Mouse (Mus musculus) liver, embryonic 14.5 days (tissue): ENCODE data around the gene Nfe2l2. TPM values are rescaled to one million over a fixed set of nuclear protein-coding genes. Genes with fewer than 3 reads are reported as not detected.

ENCODE experiments used
- ATAC-seq: fragments of 200-750 bp; cut with Nextera tagmentation; 2 replicates; pipeline ENCODE4 v1.8.0; 2017; ENCODE audit warnings: moderate number of reproducible peaks, mild to moderate bottlenecking, moderate library complexity; ENCODE audit not compliant: insufficient read depth
- DNase-seq, 3 experiments: peaks; one replicate each; pipeline ENCODE4 v3.0.0-alpha.2; 2012 to 2013; ENCODE audit warnings: low read depth in 3 of 3, low spot score in 3 of 3
- H3K27ac ChIP-seq: fragments of 300-500 bp; sonication (generic); 2 replicates; pipeline ENCODE4 v1.5.1; 2014; ENCODE audit warnings: moderate library complexity, mild to moderate bottlenecking, control low read depth, inconsistent platforms
- H3K27me3 ChIP-seq: fragments of 300-500 bp; sonication (generic); 2 replicates; pipeline ENCODE4 v1.6.1; 2014; ENCODE audit warnings: mild to moderate bottlenecking, low read length, moderate library complexity; ENCODE audit not compliant: control insufficient read depth, insufficient read depth
- H3K36me3 ChIP-seq: fragments of 300-500 bp; sonication (generic); replicated peaks from 2 replicates; pipeline ENCODE4 v1.6.1; 2014; ENCODE audit warnings: low read depth; ENCODE audit not compliant: control insufficient read depth, insufficient read depth
- H3K4me1 ChIP-seq, 2 experiments: fragments of 200-500 bp in 1 of 2; fragments of 300-500 bp in 1 of 2; sonication (generic) in 1 of 2; replicated peaks; 2 replicates each; pipeline ENCODE4 v1.6.1; 2012 to 2014; ENCODE audit warnings: antibody characterized with exemption in 1 of 2, inconsistent platforms in 1 of 2, low read length in 1 of 2; ENCODE audit not compliant: control insufficient read depth in 2 of 2, insufficient read depth in 2 of 2
- H3K4me2 ChIP-seq: fragments of 300-500 bp; sonication (generic); 2 replicates; pipeline ENCODE4 v1.6.1; 2014; ENCODE audit warnings: low read depth, mild to moderate bottlenecking, control low read depth, moderate library complexity
- H3K4me3 ChIP-seq, 2 experiments: fragments of 200-500 bp in 1 of 2; fragments of 300-500 bp in 1 of 2; sonication (generic) in 1 of 2; 2 replicates each; pipeline ENCODE4 v1.5.1; 2012 to 2014; ENCODE audit warnings: low read depth in 2 of 2, low read length in 2 of 2, mild to moderate bottlenecking in 2 of 2, control low read depth in 1 of 2, inconsistent platforms in 1 of 2, moderate library complexity in 1 of 2; ENCODE audit not compliant: insufficient read depth in 1 of 2
- H3K9ac ChIP-seq: fragments of 300-500 bp; sonication (generic); replicated peaks from 2 replicates; pipeline ENCODE4 v1.6.1; 2014; ENCODE audit warnings: mild to moderate bottlenecking, control low read depth, moderate library complexity
- H3K9me3 ChIP-seq: fragments of 300-500 bp; sonication (generic); 2 replicates; pipeline ENCODE4 v1.6.1; 2016; ENCODE audit warnings: low read length, mixed read lengths; ENCODE audit not compliant: control insufficient read depth
- CTCF ChIP-seq: IDR thresholded peaks from 2 replicates; pipeline ENCODE4 v1.5.1; 2016; ENCODE audit warnings: antibody characterized with exemption, low read depth, control low read depth
- EP300 ChIP-seq: IDR thresholded peaks from 2 replicates; pipeline ENCODE4 v1.6.1; 2016; ENCODE audit warnings: antibody characterized with exemption, low read depth
- WGBS: fragments of 180-500 bp; shearing (Covaris S2); extraction: QIAGEN DNeasy Blood & Tissue Kit; methylation state at CpG from one replicate; pipeline ENCODE4 v1.1.7; 2014; ENCODE audit not compliant: insufficient replicate concordance; 5-methylcytosine and 5-hydroxymethylcytosine counted together
- polyA plus RNA-seq, 2 experiments: library from polyadenylated mRNA; depleted of rRNA in 1 of 2; stranded (reverse) in 1 of 2; unstranded in 1 of 2; fragments of >200 nt; fragmentation: Nextera tagmentation in 1 of 2; extraction: Ambion mirVana in 1 of 2; gene quantifications; 2 replicates each; pipeline versions ENCODE4 v1.2.1 to v1.2.3; 2012 to 2014

Nfe2l2 gene
- polyA plus RNA-seq, 2 experiments: 30.4 to 40.0 TPM

- no peak overlapping the region for H3K9ac ChIP-seq
- H3K36me3 ChIP-seq: peaks cover 22% of the 10 kb centered on the region
- WGBS: 81% methylated on average over 6 of the region's 6 CpGs
- H3K9me3 ChIP-seq: no peaks in the 10 kb centered on the region
- no peak for ATAC-seq
- H3K4me1 ChIP-seq: peaks cover 12 to 29% of the 10 kb centered on the region in 2 experiments
- H3K4me2 ChIP-seq: no peak overlapping the region
- H3K27me3 ChIP-seq: no peaks in the 10 kb centered on the region
- H3K4me3 ChIP-seq: no peak overlapping the region
- no peak overlapping the region for H3K27ac ChIP-seq
- no peak for TF ChIP-seq EP300
- TF ChIP-seq CTCF: no peak
- DNase-seq: no peak
Observed at GRCm38 (mm10) chr2:75692369-75692768, 12.1 kb downstream of the Nfe2l2 start.

GRCm38 (mm10) chr2:75691316-75691715, 13.1 kb downstream of the Nfe2l2 start:
- no peak for TF ChIP-seq CTCF
- no peak for TF ChIP-seq EP300
- no peaks in the 10 kb centered on the region for H3K9me3 ChIP-seq
- no peak overlapping the region for H3K27ac ChIP-seq
- H3K4me1 ChIP-seq: peaks cover 7 to 28% of the 10 kb centered on the region in 2 experiments
- H3K36me3 ChIP-seq: peaks cover 22% of the 10 kb centered on the region
- DNase-seq (no peak), ATAC-seq (no peak)
- no peak overlapping the region for H3K4me2 ChIP-seq
- WGBS: 84% methylated on average over 8 of the region's 8 CpGs
- no peak overlapping the region for H3K9ac ChIP-seq
- no peaks in the 10 kb centered on the region for H3K27me3 ChIP-seq
- H3K4me3 ChIP-seq: no peak overlapping the region

GRCm38 (mm10) chr2:75690656-75691055, 13.8 kb downstream of the Nfe2l2 start:
- Histone ChIP-seq H3K9me3 (no peaks in the 10 kb centered on the region), H3K27ac (no peak overlapping the region), H3K4me3 (no peak overlapping the region), H3K36me3 (peaks cover 20% of the 10 kb centered on the region), H3K4me1 (peaks cover under 1 to 27% of the 10 kb centered on the region in 2 experiments; a peak in 3 of 4 replicates), H3K27me3 (no peaks in the 10 kb centered on the region), H3K9ac (no peak overlapping the region), H3K4me2 (no peak overlapping the region)
- TF ChIP-seq EP300 (no peak), CTCF (no peak)
- ATAC-seq (no peak), DNase-seq (no peak)
- 71% methylated on average over 4 of the region's 4 CpGs for WGBS

- ATAC-seq (no peak), DNase-seq (no peak)
- no peaks in the 10 kb centered on the region for H3K27me3 ChIP-seq
- 85% methylated on average over 10 of the region's 10 CpGs for WGBS
- peaks cover 19% of the 10 kb centered on the region; the same call in 1 of the 2 replicates for H3K36me3 ChIP-seq
- no peaks in the 10 kb centered on the region for H3K9me3 ChIP-seq
- no peak overlapping the region for H3K4me2 ChIP-seq
- H3K4me3 ChIP-seq: no peak overlapping the region
- no peak overlapping the region for H3K9ac ChIP-seq
- H3K27ac ChIP-seq: no peak overlapping the region
- peaks cover 0 to 29% of the 10 kb centered on the region in 2 experiments; a peak in 3 of 4 replicates for H3K4me1 ChIP-seq
- TF ChIP-seq EP300: no peak
- TF ChIP-seq CTCF: no peak
Observed at GRCm38 (mm10) chr2:75689482-75690158, 14.8 kb downstream of the Nfe2l2 start.

GRCm38 (mm10) chr2:75688901-75689300, 15.5 kb downstream of the Nfe2l2 start:
- DNase-seq (no peak), ATAC-seq (no peak)
- TF ChIP-seq CTCF (no peak), EP300 (no peak)
- H3K27ac ChIP-seq: no peak overlapping the region
- no peak overlapping the region for H3K4me3 ChIP-seq
- H3K4me2 ChIP-seq: no peak overlapping the region
- 72% methylated on average over 1 of the region's 1 CpGs for WGBS
- H3K9me3 ChIP-seq: no peaks in the 10 kb centered on the region
- peaks cover 0 to 34% of the 10 kb centered on the region in 2 experiments; a peak in 3 of 4 replicates for H3K4me1 ChIP-seq
- no peak overlapping the region for H3K9ac ChIP-seq
- peaks cover 19% of the 10 kb centered on the region; the same call in 1 of the 2 replicates for H3K36me3 ChIP-seq
- no peaks in the 10 kb centered on the region for H3K27me3 ChIP-seq
